Mouse (Mus musculus): Measurements from ENCODE around the gene Auts2. TPM values are rescaled to one million over a fixed set of nuclear protein-coding genes. Genes with fewer than 3 reads are reported as not detected.

The Auts2 gene
- total RNA-seq, 1 experiment from 2014 or later: 10.4 TPM

GRCm38 (mm10) chr5:131658822-131659515 is 884.2 kb downstream of the Auts2 start:
- ATAC-seq (replicated peaks; ENCODE audit: low read depth, poor library complexity, severe bottlenecking): no peak

- no peak for ATAC-seq (replicated peaks; ENCODE audit: low read depth, poor library complexity, severe bottlenecking)
Observed at GRCm38 (mm10) chr5:131654206-131654605, 888.9 kb downstream of the Auts2 start.

GRCm38 (mm10) chr5:131650381-131650891 is 892.7 kb downstream of the Auts2 start:
- ATAC-seq (replicated peaks; ENCODE audit: low read depth, poor library complexity, severe bottlenecking): peak; percentile 56

GRCm38 (mm10) chr5:131647683-131648119 is 895.4 kb downstream of the Auts2 start:
- ATAC-seq (replicated peaks; ENCODE audit: low read depth, poor library complexity, severe bottlenecking): no peak

DNA sequence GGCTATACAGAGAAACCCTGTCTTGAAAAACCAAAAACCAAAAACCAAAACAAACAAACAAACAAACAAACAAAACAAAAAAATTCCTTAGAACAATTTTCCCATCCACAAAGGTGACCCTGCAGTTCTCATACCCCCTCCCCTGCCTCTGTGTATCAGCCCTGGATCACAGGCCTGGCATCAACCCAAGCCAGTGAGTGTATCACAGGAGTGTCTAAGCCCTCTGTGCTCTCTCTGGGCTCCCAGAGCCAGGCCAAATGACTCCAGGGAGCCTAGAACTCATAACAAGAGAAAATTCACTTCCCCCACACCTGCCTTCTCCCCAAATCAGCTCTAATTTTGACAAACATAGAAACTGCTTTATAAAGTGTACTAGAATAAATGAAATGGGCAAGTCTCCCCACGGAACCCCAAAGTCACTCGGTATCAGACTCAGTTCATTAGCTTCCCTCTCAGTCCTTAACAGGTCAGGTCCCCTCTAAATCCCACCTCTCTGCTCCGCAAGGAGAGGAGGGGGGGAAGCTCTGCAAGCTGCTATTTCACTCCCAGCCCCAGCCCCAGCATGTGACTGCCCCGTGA is 896.0 kb downstream of the Auts2 start:
- no peak for ATAC-seq (replicated peaks; ENCODE audit: low read depth, poor library complexity, severe bottlenecking)

GRCm38 (mm10) chr5:131646192-131646775 is 896.9 kb downstream of the Auts2 start:
- ATAC-seq (replicated peaks; ENCODE audit: low read depth, poor library complexity, severe bottlenecking): no peak

GRCm38 (mm10) chr5:131645341-131646191 is 897.6 kb downstream of the Auts2 start:
- ATAC-seq (replicated peaks; ENCODE audit: low read depth, poor library complexity, severe bottlenecking): no peak

DNA sequence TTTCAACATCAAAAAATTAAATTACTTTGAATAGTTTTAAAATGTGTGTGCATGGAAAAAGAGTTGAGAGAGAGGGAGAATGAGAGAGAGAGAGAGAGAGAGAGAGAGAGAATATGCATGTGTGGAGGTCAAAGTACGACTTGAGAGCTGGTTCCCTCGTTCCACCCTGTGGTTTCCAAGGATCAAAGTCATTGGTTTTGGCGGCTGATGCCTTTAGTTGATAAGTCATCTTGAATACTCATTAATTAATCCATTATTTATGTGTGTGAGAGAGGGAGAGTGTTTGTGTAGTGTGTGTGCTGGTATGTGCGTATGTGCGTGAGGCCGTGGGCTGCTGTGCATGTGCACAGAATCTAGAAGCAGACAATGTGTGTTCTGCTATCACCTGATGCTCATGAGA is 898.8 kb downstream of the Auts2 start:
- no peak for ATAC-seq (replicated peaks; ENCODE audit: low read depth, poor library complexity, severe bottlenecking)

DNA sequence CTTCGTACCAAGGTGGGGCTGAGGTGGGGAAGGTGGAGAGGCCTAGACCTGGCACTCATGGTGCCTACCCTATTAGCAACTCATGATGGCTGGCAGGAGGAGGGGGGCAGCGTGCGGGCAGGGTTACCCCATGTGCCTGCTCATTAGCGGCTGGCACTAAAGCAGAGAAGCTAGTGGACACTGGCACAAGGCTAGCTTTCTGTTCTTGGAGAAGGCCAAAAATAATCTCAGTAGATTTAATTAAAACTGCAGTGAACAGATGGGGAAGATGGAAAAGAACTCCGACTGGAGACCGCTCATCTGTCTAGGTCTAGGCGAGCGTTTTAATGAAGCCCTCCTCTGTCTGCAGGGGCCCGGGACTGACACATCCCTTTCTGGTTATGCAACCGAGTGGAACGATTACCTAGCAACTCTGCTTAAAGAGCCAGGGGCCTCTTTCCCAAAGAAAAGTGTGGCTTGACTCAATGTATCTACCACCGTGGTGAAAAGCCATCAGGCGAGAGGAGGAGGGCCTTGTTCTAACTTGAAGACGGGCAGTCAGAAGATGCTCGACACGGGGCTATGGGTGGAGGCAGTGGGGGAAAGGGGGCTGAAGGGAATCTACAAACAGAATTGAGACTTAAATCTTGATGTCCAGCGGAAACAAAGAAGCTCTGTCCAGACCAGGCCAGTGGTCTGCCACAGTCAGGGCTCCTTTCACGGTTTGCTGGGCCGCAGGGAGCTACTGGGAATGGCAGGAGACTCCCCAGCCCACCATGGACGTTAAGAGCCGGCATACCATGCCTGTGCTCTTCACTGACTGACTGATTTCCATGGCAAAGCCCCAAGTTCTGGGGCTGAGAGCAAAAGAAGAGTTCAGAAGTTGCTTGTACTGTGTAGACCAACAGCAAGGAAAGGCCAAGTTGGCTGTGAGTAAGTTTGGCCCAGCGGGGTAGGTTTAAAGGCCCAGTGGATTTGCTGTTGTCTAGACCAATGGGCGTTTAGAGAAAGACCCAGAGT is 899.7 kb downstream of the Auts2 start:
- ATAC-seq (replicated peaks; ENCODE audit: low read depth, poor library complexity, severe bottlenecking): no peak

GRCm38 (mm10) chr5:131642752-131643151 is 900.4 kb downstream of the Auts2 start:
- no peak for ATAC-seq (replicated peaks; ENCODE audit: low read depth, poor library complexity, severe bottlenecking)

DNA sequence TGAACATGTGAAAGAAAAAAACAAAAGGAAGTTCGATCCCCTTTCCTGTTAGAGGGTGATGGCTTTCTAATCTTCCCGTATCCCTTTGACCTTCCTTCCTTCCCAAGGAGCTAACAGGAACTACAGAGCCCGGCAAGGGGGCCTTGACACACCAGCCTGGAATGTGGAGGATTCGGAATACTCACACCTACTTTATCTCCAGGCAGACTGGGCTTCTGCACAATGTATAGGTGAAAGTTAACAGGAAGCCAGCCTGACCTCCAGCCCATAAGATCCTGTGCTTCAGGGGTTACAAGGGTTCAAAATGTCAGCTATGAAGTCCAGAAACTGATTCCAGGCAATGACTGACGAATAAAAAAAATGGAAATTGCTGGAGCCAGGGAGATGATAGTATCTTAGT is 906.7 kb downstream of the Auts2 start:
- ATAC-seq (replicated peaks; ENCODE audit: low read depth, poor library complexity, severe bottlenecking): no peak

GRCm38 (mm10) chr5:131634731-131635130 is 908.4 kb downstream of the Auts2 start:
- ATAC-seq (replicated peaks; ENCODE audit: low read depth, poor library complexity, severe bottlenecking): no peak

- no peak for ATAC-seq (replicated peaks; ENCODE audit: low read depth, poor library complexity, severe bottlenecking)
Observed at GRCm38 (mm10) chr5:131631998-131632379, 911.2 kb downstream of the Auts2 start.

DNA sequence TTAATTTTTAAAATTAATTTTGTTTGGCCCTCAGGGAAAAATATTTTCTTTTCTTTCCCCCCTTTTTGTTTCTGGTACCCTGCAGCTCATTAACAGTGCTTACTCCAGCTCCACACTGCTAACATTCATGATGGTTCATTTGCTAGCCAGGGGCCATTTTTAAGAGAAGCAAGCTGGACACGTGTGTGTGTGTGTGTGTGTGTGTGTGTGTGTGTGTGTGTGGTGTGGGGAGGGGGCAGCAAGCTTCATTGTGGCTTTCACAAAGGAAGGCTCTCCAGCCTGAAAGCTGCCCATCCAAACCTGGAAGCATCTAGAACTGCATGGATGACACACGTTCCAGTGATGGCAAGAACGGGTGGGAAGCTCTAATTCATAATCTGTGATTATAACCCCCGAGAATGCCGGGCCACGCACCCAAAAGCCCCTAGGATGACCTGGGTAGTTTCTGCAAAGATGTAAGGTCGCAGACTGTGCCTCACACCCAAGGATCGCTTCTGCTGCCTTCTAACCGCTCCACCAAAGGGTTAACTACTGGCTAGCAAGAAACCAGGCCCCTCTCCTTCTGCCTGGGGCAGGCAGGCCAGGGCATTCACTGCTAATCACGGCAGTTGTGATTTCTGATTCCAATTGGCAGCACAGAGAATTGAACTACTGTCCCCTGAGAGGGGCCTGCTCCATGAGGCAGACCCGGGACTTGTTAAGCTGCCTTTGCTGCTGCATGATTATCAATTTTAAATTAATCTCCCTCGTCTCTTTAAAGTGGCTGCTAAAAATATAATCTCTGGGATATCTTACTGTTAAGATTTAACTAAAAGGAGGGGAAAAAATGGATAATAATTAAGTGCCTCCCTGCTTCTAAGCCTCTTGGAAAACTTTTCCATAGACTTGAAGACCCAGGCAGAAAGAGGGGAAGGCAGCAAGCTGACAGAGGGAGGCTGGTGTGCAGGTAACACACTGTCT is 911.8 kb downstream of the Auts2 start:
- ATAC-seq (replicated peaks; ENCODE audit: low read depth, poor library complexity, severe bottlenecking): no peak

GRCm38 (mm10) chr5:131630577-131630976 is 912.6 kb downstream of the Auts2 start:
- no peak for ATAC-seq (replicated peaks; ENCODE audit: low read depth, poor library complexity, severe bottlenecking)

GRCm38 (mm10) chr5:131616113-131616876 is 926.8 kb downstream of the Auts2 start:
- ATAC-seq (replicated peaks; ENCODE audit: low read depth, poor library complexity, severe bottlenecking): peak; percentile 29; the same call in 1 of the 2 replicates

DNA sequence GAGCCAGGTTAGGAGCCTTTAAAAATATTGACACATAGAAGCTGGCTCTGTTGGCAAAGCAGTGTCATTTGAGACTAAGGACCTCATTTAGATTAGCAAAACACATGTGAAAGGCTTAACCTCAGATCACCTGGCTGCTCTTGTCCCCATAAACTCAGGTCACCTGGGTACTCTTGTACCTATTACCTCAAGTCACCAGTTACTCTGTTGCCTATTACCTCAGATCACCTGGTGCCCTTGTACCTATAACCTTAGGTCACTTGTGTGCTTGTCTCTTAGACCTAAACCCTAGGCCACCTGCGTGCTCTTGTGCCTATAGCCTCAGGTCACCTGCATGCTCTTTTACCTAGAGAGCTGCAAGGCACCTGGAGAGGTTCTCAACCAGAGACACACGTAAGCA is 928.9 kb downstream of the Auts2 start:
- no peak for ATAC-seq (replicated peaks; ENCODE audit: low read depth, poor library complexity, severe bottlenecking)
